Mouse (Mus musculus): ENCODE data around the gene Saa2.
"Not testable (repeated sequence)": the region's sequence is repeated elsewhere in the genome, so short reads cannot be mapped to it uniquely, and the experiment has no call there.

Gene Saa2

DNA sequence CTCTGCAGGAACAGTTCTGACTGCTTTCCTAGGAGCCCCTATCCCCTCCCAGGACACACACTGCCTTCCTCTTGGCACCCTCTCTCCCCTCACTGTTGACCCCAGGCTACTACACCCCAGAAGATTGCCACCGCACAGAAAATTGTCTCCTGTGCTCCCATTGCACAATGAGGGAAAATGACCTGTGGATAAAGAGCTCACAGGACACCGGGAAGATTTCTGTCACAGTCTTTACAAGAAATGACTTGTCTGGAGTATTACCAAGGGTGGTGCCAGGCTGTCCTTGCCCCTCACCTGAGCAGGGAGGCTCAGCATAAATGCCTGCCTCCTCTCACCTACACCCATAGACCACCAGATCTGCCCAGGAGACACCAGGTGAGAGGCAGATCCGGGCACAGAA, at the start of gene Saa2:
Gene Saa2, plus strand, starts transcription at position 301 of the 400 bp plus-strand sequence.
- DNase-seq (ENCODE audit: low spot score): no peak

DNA sequence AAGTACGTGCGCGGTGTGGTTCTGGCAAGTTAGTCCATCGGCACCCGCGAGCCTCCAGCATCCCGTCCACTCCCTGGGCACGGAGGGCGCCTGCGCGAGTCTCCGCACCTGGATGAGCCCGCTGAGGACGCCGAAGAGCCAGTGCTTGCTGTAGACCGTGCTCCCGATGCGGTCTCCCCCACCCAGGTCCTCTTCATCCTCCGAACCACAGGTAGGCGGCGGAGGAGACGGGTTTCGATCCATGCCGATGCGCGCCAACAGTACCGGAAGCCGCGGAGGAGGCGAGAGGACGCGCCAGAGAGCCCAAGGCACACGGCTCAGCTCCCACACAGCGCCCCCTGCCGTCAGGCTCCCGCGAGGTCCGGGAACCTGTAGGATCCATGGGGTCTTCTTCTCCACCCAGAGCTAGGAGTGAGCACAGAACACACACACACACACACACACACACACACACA, 41.2 kb upstream of the Saa2 start, which contains the start of gene Saal1:
Gene Saal1, minus strand, starts transcription at position 291 of the 455 bp plus-strand sequence.
- peak; percentile 51 for DNase-seq (ENCODE audit: low spot score)

DNA sequence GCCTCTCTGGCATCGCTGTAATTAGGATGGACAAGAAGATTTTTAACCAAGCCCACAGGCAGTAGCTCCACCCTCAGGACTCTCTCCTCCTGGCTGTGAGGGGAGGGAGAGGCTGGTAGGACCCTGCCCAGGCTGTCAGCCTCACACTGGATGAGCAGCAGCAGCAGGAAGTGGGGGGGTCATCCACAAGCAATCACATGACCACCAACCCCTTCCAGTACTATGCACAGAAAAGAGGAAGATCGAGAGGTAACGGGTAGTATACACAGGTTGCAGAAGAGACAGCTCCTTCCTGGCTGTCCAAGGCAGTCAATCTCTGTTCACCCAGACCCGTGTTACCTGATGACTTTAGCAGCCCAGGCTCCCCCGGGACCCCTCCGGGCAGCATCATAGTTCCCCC, 39.3 kb upstream of the Saa2 start:
- no peak for DNase-seq (ENCODE audit: low spot score)

DNA sequence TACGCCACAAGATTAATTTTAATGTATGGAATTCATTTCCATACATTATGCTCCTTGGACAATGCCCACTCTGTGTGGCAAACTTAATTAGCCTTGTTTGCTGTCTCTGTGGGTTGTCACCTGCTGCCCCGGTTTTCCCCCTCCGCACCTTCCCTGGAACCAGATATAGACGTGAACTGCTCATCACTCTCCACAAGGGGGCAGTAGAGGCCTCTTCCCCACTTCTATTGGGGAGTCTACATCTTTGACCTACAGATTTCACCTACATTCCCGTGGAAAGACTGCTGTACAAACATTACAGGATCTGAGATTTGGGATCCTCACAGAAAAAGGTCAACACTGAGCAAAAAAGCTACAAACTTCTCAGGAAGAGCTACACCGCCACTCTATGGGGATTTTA, 37.1 kb upstream of the Saa2 start:
- no peak for DNase-seq (ENCODE audit: low spot score)

DNA sequence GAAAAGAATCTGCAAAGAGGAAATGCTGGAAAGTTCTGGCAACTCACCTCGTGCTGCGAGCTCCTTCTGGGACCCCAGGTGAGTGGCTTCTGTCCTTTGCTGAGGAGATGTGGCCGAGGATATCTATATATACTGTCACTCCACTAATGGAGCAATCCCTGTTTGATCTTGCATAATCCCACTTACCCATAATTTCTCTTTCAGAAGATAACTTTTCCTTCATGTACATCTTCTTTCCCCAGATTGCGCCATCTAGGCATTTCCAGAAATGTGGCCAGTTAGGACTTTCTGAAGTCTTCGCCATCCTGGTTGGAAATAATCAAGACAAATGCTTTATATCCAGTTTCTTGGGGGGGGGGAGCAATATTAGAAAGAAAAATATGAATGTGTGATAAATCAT, 36.0 kb upstream of the Saa2 start, which contains the start of gene Saa3:
Gene Saa3, minus strand, starts transcription at position 101 of the 400 bp plus-strand sequence.
- no peak for DNase-seq (ENCODE audit: low spot score)

DNA sequence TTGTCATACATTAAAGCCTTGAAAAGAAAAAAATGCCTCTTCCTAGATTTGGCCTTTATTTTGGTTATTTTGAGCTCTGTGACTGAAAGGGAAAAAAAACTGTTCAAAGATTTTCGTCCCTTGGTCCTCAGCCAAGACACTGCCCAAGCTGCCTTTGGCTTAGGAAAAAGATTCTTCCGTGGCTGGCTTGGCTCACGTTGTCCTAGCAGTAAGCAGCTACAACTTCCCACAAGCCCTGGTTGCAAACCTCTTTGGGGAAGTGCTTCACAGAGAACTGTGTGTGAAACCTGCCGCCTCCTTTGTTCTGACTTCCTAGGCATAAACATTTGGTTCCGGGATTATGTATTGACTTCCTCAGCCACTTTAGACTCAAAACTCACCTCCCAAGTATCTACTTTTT, 34.7 kb upstream of the Saa2 start:
- no peak for DNase-seq (ENCODE audit: low spot score)

DNA sequence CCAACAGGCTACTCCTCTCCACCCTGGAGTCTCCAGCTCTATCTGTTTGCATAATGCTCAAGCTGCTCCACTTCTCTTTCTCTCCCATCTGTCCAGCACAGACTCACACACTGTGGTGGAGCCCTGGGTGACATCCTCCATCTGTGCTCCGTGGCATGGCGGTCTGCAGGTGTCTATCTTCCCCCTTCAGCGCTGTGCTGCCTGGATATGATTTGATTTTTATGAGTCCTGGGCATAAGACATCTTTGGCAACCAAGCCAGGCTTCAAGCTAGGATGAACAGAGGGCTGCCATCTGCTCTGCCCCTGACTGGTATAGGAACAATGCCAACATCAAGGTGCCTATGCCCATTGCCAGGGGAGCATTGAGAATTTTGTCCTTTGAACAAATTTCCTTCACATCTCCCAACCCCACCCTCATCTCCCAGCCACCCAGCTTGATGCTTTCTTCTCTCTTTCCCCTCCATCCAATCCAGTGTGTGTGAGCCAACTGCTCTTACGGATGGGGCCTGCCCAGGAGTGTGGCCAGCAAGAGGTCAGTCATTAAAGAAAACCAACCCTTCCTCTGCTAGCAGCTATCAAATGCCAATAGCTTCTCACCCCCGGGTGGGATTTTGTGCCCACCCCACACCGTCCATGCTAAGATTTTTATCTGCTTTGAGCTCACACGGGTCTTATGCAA, 32.9 kb upstream of the Saa2 start:
- DNase-seq (ENCODE audit: low spot score): no peak

DNA sequence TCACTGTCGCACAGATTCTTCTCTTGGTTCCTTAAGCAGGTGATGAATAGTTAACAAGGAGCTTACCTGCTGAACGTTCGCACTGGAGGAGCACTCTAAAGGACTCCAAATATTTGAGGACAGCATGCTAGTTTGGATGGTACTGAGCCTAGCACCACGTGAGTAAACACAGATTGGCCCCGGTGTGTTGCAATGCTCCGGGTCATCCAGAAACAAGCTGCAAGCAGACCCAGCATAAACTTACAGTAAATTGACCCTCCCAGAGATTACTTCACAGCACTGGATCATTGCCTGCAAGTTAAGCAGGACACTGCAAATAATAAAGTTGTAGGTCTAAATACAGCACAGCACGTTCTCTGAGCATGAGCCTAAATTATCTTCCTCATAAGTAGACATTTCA, 32.1 kb upstream of the Saa2 start:
- DNase-seq (ENCODE audit: low spot score): no peak

DNA sequence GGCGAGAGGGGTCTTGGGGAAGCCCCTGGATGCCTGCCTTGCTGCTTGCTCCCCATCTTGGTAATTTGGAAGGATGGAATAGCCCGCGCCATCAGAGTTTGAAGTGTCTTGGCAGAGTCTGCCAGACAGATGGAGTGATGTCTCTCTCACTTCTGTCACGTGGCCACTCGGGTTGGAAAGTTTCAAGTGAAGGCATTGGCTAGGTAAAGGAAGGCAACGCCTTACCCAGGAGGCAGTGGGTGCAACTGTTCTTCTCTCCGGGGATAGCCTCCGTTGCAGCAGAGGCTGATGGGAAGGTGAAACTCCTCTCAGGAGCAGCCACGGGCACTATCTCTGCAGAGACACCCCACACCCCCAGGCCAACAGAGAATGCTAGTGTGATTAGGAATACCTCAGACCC, 31.1 kb upstream of the Saa2 start:
- DNase-seq (ENCODE audit: low spot score): no peak

DNA sequence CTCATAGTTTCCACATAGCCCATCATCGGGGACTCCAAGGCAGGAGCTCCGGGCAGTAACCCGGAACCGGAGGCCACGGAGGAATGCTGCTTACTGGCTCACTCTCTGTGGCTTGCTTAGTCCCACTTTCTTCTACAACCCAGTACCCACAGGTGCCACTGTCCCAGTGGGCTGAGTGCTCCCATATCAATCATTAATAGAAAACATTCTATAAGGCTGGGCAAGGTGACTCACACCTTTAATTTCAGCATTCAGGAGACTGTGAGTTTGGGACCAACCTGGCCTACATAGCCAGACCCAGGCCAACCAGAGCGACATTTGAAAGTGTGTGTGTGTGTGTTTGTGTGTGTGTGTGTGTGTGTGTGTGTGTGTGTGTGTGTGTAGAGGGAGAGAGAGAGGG, 28.2 kb upstream of the Saa2 start:
- DNase-seq (ENCODE audit: low spot score): no peak

DNA sequence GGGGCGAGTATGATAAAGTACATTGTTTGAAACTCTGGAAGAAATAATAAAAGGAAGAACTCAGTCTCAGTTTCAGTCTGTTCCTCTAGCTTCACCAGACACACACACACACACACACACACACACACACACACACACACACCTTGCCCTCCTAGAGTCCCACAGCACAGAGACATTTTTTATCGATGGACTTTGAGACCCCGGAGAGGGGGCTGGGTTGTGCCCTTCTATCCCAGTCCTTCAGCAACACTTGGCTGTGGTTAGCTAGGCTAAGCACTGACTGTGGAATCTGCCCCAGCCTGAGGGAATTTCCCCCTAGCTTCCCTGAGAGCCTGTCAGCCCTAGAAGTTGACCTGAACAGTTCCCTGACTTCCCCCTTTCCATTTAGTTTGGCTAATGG, 27.7 kb upstream of the Saa2 start:
- DNase-seq (ENCODE audit: low spot score): no peak

DNA sequence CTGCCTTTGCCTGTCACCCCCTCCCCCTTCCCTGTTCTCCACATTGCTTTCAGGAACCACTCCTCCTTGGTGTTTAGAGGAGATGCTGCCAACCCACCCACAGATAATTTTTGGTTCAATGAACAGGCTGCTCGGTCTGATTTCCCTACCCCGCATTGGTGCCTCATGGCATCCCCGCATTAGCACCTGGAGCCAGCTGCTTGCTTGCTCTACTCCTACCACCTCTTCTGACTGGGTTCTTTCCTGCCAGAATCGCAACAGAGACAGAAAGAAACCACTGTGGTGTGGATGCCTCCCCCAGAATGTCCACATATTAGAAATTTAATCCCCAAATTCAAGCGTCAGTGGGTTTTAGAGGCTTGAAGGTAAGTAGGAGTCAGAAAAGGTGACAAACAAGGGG, 27.2 kb upstream of the Saa2 start:
- no peak for DNase-seq (ENCODE audit: low spot score)

DNA sequence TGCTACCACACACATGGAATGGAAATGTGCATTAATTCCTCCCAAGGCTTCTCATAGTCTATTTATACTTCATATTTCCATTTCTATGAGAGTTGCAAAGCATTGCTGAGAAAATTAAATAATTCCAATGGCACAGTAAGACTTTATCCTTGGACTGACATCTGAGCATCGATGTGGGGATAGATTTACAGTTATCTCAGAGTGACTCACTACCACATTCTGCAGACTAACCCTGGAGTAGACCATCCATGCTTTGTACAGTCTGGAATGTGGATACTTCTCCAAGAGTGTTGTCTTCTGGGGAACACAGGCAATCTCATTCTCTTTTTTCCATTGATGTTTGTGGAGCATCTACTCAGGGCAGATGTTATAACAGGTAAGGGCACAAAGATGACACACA, 24.0 kb upstream of the Saa2 start:
- no peak for DNase-seq (ENCODE audit: low spot score)

DNA sequence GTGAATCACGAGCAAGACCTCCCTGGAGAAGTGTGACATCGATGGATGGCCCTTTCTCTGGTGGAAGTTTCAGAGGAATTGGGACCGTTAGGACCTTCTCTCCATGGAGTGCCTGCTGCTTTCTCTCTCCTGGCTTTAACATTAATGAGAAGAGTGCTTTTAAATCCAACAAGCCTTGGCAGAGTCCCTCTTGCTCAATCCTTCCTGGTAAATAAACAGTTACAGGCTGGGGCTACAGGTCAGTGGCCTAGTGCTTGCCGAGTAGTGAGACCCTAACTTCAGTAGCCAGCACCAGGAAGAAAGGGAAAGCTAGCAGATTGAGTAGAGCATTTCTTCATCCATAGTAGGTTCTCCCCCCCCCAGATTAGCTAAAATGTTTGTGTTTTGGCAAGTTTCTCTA, 19.1 kb upstream of the Saa2 start, which contains the start of gene Saa4:
Gene Saa4, minus strand, starts transcription at position 146 of the 400 bp plus-strand sequence.
- no peak for DNase-seq (ENCODE audit: low spot score)

DNA sequence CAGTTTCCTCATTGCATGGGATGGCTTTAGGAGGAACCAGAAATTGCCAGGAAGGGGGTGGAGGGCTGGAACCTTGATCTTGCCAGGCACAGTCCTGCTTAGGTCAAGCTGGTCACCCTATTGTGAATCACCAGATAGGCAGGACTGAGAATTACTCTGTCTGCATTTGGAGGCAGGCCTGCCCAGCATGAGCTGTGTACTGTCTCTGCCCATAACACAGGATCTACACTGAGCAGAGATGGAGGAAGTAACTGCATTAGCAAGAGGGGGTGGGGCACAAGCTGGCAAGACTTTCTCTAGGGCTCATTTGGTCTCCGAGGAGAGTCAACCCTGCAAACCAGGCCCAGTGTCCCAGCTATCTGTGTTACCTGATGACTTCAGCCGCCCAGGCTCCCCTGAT, 16.6 kb upstream of the Saa2 start:
- no peak for DNase-seq (ENCODE audit: low spot score)

DNA sequence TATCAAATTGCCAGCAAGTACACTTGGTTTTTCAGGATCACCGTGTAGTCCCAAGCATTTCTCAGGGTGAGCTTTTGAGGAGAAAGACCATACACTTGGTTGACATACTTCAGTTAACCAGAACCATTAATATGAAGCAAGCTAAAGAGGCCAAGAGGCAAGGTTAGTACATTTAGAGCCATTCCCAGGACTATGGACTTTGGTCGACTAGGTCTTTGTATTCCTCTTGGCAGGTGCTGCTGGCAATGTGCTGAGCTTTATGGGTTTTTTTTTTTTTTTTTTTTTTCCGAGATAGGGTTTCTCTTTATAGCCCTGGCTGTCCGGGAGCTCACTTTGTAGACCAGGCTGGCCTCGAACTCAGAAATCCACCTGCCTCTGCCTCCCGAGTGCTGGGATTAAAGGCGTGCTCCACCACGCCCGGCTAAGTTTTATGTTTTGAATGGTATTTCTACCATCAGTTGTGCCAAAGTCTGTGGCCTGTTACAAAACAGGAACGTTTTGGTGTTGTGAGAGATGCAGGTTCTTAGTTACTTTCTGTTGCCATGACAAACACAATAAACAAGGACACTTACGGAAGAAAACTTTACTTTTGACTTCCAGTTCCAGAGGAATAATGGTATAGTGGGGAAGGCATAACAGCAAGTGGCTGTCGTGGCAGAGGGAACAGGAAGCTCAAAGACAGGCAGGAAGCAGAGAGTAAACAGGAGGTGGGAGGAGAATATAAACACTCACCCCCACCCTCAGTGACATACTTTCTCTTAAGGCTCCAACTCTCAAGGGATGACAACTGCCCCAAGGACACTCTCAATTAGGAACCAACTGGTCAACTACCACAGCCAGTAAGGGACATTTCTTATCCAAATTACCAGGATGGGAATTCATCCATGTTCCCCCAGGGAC, 12.8 kb upstream of the Saa2 start:
- no peak for DNase-seq (ENCODE audit: low spot score)

DNA sequence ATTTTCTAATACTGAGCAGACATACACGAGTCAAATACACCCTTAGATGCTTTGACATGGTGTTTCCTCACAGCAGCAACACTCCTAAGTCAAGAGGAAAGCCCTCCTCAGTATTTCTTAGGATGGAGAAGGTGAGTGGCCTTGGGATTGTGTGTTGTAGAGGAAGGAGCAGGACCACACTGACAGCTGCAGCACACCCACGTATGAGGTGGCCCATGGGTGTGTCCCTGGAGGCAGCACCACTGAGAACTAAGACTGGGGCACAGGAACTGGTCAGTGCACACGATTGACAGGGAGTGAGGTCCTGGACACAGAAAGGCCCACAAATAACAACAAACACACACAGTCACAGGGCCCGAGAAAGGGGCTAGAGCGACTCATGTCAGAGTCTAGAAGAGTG, 11.5 kb upstream of the Saa2 start:
- not testable (repeated sequence) for DNase-seq (ENCODE audit: low spot score)

DNA sequence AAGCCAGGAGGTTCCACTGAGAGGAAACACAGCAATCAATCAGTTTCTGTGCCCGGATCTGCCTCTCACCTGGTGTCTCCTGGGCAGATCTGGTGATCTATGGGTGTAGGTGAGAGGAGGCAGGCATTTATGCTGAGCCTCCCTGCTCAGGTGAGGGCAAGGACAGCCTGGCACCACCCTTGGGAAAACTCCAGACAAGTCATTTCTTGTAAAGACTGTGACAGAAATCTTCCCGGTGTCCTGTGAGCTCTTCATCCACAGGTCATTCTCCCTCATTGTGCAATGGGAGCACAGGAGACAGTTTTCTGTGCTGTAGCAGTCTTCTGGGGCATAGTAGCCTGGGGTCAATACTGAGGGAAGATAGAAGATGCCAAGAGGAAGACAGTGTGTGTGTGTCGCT, 8.7 kb upstream of the Saa2 start, which contains the start of gene Saa1:
Gene Saa1, minus strand, starts transcription at position 101 of the 400 bp plus-strand sequence.
- not testable (repeated sequence) for DNase-seq (ENCODE audit: low spot score)

DNA sequence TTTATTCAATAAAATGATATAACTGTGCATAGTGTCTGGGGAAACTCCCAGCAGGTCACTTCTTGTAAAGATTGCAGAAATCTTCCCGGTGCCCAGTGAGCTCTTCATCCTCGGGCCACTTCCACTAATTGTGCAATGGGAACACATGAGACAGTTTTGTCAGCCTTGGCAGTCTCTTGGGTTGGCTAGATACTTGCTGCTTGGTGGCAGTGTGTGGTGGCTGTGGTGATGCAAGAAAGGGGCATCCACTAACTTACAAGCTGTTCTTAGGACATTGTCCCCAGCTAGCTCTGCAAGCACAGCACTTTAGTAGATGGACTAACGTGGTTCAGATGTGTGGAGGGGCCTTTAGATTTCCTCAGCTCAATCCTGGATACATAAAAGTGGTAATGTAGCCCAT, 5.8 kb upstream of the Saa2 start:
- no peak for DNase-seq (ENCODE audit: low spot score)

DNA sequence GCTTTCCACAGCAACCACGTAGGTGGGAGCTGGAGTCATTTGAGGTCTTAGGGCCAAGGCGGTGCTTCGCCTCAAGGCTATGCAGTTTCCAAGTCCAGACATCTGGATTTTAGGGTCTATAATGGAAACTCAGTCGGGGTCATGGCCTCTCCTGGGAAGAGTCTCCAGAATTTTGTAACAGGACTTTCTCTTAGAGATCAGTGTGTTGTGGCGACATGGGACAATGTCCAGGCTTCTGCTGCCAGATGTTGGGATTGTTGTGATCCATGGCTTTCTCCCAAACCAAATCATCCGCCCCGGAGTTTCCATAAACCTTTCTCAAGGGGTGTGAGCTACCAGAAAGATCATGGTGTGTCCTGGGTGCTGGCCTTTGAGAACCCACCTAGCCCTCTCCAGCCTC, 5.2 kb upstream of the Saa2 start:
- DNase-seq (ENCODE audit: low spot score): no peak

DNA sequence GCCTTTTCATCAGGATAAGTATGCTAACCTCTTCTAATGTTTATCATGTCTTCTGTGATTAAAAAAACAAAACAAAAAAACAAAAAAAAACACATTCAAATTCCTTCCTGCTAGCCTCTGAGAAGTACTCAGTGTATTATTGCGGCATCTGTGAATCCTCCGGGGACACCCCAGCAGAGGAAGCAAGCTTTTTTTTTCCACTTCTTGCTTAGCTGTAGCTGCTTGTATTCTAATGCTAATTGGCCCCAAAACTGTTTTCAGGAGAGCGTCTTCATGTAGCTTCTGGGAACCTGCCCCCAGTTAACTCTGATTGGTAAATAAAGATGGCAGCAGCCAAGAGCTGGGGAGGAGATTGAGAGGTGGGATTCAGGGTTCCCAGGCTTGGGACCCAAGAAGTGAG, 3.1 kb upstream of the Saa2 start:
- DNase-seq (ENCODE audit: low spot score): no peak

DNA sequence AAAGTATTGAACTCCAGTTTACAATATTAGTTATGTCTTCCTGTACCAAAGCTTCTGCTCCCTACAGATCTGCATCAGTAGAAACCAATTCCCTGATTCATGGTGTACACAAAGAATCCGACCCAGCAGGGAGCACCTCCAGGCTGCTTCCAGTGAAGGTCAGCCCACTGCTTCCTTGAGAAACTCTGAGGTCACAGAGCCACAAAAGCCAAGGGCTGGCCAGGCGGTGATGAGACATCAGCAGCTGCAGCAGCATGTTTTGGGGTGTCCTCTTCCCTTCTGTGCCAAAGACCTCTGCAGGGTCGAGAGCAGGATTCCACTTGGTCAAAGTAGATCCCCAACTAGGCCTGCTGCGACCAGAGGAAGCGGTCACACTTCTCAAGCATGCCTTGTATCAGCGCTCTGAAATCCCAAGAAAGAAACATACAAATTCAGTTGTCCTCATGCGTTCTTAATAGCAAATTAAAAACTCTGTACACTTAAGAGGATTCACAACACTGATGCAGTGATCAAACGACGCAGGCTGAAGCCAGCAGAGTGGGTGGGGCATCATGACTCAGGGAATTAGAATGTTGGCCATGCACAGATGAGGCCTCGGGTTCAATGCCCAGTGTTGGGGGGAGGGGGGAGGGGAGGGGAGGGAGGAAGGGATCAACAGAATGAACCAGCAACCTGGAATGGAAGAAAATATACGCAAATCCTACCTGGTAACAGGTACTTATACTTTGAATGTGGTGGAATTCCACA, 9.6 kb downstream of the Saa2 start:
- no peak for DNase-seq (ENCODE audit: low spot score)
